Mouse (Mus musculus): ENCODE measurements around the gene Ldb3. TPM values are rescaled to one million over a fixed set of nuclear protein-coding genes. Genes with fewer than 3 reads are reported as not detected.

Gene Ldb3
- polyA plus RNA-seq, 1 experiment from 2014 or later: 6.0 TPM

GRCm38 (mm10) chr14:34512602-34513001 lies 75.9 kb downstream of the Ldb3 start:
- H3K4me3 ChIP-seq (ENCODE audit: low read depth, low read length): no peak overlapping the region
- no peak overlapping the region for H3K9ac ChIP-seq (ENCODE audit: low read depth, low read length)
- ATAC-seq (ENCODE audit: low read depth): no peak
- no peaks in the 10 kb centered on the region for H3K4me1 ChIP-seq (ENCODE audit: control insufficient read depth, low read depth, low read length)
- no peaks in the 10 kb centered on the region for H3K9me3 ChIP-seq (replicated peaks; ENCODE audit: control insufficient read depth, low read length)
- no peaks in the 10 kb centered on the region for H3K27me3 ChIP-seq (ENCODE audit: control insufficient read depth, insufficient read depth, low read depth, low read length)
- no peaks in the 10 kb centered on the region for H3K36me3 ChIP-seq (ENCODE audit: control insufficient read depth, insufficient read depth)
- no peak overlapping the region for H3K27ac ChIP-seq (ENCODE audit: low read length)
- WGBS (ENCODE audit: insufficient replicate concordance): 56% methylated on average over 4 of the region's 4 CpGs
- no peak overlapping the region for H3K4me2 ChIP-seq (ENCODE audit: low read depth, low read length)

DNA sequence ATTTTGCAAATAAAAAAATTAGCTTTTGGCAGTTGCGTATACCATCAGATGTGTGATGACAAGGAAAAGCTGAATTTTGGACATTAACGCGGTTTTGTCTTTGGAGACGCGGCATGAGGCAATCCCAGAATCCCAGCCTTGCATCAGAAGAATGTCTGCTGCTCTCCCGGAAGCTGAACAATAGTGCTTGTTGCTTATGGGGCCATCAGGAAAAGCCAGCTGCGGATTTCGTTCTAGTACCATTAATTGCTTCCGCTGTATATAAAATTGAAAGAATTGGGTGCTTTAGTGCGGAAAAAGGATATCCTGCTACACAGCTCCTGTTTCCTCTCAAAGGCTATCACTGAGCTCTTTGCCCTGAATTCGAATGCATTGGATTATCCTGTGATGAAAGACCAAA lies 76.6 kb downstream of the Ldb3 start:
- 24% methylated on average over 11 of the region's 11 CpGs for WGBS (ENCODE audit: insufficient replicate concordance)
- no peak overlapping the region for H3K4me3 ChIP-seq (ENCODE audit: low read depth, low read length)
- no peaks in the 10 kb centered on the region for H3K9me3 ChIP-seq (replicated peaks; ENCODE audit: control insufficient read depth, low read length)
- H3K9ac ChIP-seq (ENCODE audit: low read depth, low read length): no peak overlapping the region
- H3K4me2 ChIP-seq (ENCODE audit: low read depth, low read length): no peak overlapping the region
- no peaks in the 10 kb centered on the region for H3K36me3 ChIP-seq (ENCODE audit: control insufficient read depth, insufficient read depth)
- no peak for ATAC-seq (ENCODE audit: low read depth)
- no peaks in the 10 kb centered on the region for H3K4me1 ChIP-seq (ENCODE audit: control insufficient read depth, low read depth, low read length)
- no peaks in the 10 kb centered on the region for H3K27me3 ChIP-seq (ENCODE audit: control insufficient read depth, insufficient read depth, low read depth, low read length)
- H3K27ac ChIP-seq (ENCODE audit: low read length): no peak overlapping the region

- peaks cover 10% of the 10 kb centered on the region for H3K27me3 ChIP-seq (ENCODE audit: control insufficient read depth, insufficient read depth, low read depth, low read length)
- no peak for ATAC-seq (ENCODE audit: low read depth)
- no peaks in the 10 kb centered on the region for H3K4me1 ChIP-seq (ENCODE audit: control insufficient read depth, low read depth, low read length)
- 21% methylated on average over 7 of the region's 7 CpGs for WGBS (ENCODE audit: insufficient replicate concordance)
- no peaks in the 10 kb centered on the region for H3K9me3 ChIP-seq (replicated peaks; ENCODE audit: control insufficient read depth, low read length)
- H3K4me2 ChIP-seq (ENCODE audit: low read depth, low read length): no peak overlapping the region
- H3K36me3 ChIP-seq (ENCODE audit: control insufficient read depth, insufficient read depth): no peaks in the 10 kb centered on the region
- no peak overlapping the region for H3K27ac ChIP-seq (ENCODE audit: low read length)
- no peak overlapping the region for H3K9ac ChIP-seq (ENCODE audit: low read depth, low read length)
- no peak overlapping the region for H3K4me3 ChIP-seq (ENCODE audit: low read depth, low read length)
Measured at GRCm38 (mm10) chr14:34508842-34509439, 79.5 kb downstream of the Ldb3 start.

GRCm38 (mm10) chr14:34508187-34508840 lies 80.2 kb downstream of the Ldb3 start:
- no peak overlapping the region for H3K9ac ChIP-seq (ENCODE audit: low read depth, low read length)
- no peak overlapping the region for H3K4me2 ChIP-seq (ENCODE audit: low read depth, low read length)
- H3K36me3 ChIP-seq (ENCODE audit: control insufficient read depth, insufficient read depth): no peaks in the 10 kb centered on the region
- H3K4me1 ChIP-seq (ENCODE audit: control insufficient read depth, low read depth, low read length): no peaks in the 10 kb centered on the region
- peak; percentile 41; the same call in 1 of the 2 replicates for ATAC-seq (ENCODE audit: low read depth)
- no peak overlapping the region for H3K4me3 ChIP-seq (ENCODE audit: low read depth, low read length)
- WGBS (ENCODE audit: insufficient replicate concordance): 31% methylated on average over 4 of the region's 4 CpGs
- peaks cover 15% of the 10 kb centered on the region for H3K27me3 ChIP-seq (ENCODE audit: control insufficient read depth, insufficient read depth, low read depth, low read length)
- no peaks in the 10 kb centered on the region for H3K9me3 ChIP-seq (replicated peaks; ENCODE audit: control insufficient read depth, low read length)
- H3K27ac ChIP-seq (ENCODE audit: low read length): no peak overlapping the region

DNA sequence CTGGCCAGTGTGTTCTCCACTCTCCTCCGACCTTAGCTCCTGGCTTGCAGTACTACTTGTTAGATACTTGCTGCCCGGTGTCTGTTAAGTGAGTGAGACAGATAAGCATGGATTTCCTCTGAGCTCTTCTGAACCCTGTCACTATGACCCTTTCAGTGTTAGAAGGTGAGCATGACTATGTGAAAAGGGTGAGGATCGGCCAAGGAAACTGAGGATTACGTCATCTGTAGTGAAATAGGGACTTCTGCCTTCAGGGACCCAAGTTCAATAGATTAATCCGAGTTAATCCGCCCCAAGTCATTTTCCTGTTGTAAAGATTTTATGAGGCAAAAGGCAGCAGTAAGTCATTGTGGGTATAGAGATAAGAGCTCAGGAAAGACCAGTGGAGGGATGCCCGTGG lies 83.2 kb downstream of the Ldb3 start:
- peaks cover 42% of the 10 kb centered on the region for H3K27me3 ChIP-seq (ENCODE audit: control insufficient read depth, insufficient read depth, low read depth, low read length)
- no peaks in the 10 kb centered on the region for H3K9me3 ChIP-seq (replicated peaks; ENCODE audit: control insufficient read depth, low read length)
- H3K4me3 ChIP-seq (ENCODE audit: low read depth, low read length): no peak overlapping the region
- H3K9ac ChIP-seq (ENCODE audit: low read depth, low read length): no peak overlapping the region
- H3K4me1 ChIP-seq (ENCODE audit: control insufficient read depth, low read depth, low read length): no peaks in the 10 kb centered on the region
- H3K36me3 ChIP-seq (ENCODE audit: control insufficient read depth, insufficient read depth): no peaks in the 10 kb centered on the region
- ATAC-seq (ENCODE audit: low read depth): no peak
- H3K27ac ChIP-seq (ENCODE audit: low read length): no peak overlapping the region
- no peak overlapping the region for H3K4me2 ChIP-seq (ENCODE audit: low read depth, low read length)
- WGBS (ENCODE audit: insufficient replicate concordance): 20% methylated on average over 7 of the region's 7 CpGs

- peaks cover 44% of the 10 kb centered on the region for H3K27me3 ChIP-seq (ENCODE audit: control insufficient read depth, insufficient read depth, low read depth, low read length)
- no peak overlapping the region for H3K4me3 ChIP-seq (ENCODE audit: low read depth, low read length)
- H3K9ac ChIP-seq (ENCODE audit: low read depth, low read length): no peak overlapping the region
- no peaks in the 10 kb centered on the region for H3K36me3 ChIP-seq (ENCODE audit: control insufficient read depth, insufficient read depth)
- no peaks in the 10 kb centered on the region for H3K9me3 ChIP-seq (replicated peaks; ENCODE audit: control insufficient read depth, low read length)
- no peaks in the 10 kb centered on the region for H3K4me1 ChIP-seq (ENCODE audit: control insufficient read depth, low read depth, low read length)
- 61% methylated on average over 5 of the region's 5 CpGs for WGBS (ENCODE audit: insufficient replicate concordance)
- no peak overlapping the region for H3K27ac ChIP-seq (ENCODE audit: low read length)
- H3K4me2 ChIP-seq (ENCODE audit: low read depth, low read length): no peak overlapping the region
- ATAC-seq (ENCODE audit: low read depth): no peak
Measured at GRCm38 (mm10) chr14:34504377-34504776, 84.1 kb downstream of the Ldb3 start.

GRCm38 (mm10) chr14:34503759-34504158 lies 84.7 kb downstream of the Ldb3 start:
- WGBS (ENCODE audit: insufficient replicate concordance): 54% methylated on average over 6 of the region's 6 CpGs
- Histone ChIP-seq H3K4me2 (ENCODE audit: low read depth, low read length) (no peak overlapping the region), H3K9me3 (replicated peaks; ENCODE audit: control insufficient read depth, low read length) (no peaks in the 10 kb centered on the region), H3K4me1 (ENCODE audit: control insufficient read depth, low read depth, low read length) (no peaks in the 10 kb centered on the region), H3K27me3 (ENCODE audit: control insufficient read depth, insufficient read depth, low read depth, low read length) (peaks cover 44% of the 10 kb centered on the region), H3K4me3 (ENCODE audit: low read depth, low read length) (no peak overlapping the region), H3K36me3 (ENCODE audit: control insufficient read depth, insufficient read depth) (no peaks in the 10 kb centered on the region), H3K9ac (ENCODE audit: low read depth, low read length) (no peak overlapping the region), H3K27ac (ENCODE audit: low read length) (no peak overlapping the region)
- ATAC-seq (ENCODE audit: low read depth): no peak

DNA sequence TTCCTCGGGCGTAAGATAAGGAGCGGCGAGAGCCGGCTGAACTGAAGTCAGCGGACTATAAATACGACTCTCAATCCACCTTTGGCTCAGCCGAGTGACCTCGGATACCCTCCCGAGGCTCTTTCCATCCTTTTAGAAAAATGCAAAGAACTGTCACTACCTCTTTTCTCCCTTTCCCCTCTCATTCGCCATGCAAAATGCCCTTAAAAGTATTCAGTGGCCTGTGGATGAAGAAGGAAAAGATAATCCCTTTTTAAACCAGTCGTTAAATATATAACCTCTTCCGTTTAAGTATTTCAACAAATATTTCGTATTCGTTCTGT lies 85.2 kb downstream of the Ldb3 start, which contains the start of gene Bmpr1a:
TSS of gene Bmpr1a (minus strand) at position 17 of the 323 bp plus-strand sequence.
- Histone ChIP-seq H3K4me2 (ENCODE audit: low read depth, low read length) (peak within 1 kb of the TSS; percentile 75), H3K4me1 (ENCODE audit: control insufficient read depth, low read depth, low read length) (no peaks in the 10 kb centered on the region), H3K9me3 (replicated peaks; ENCODE audit: control insufficient read depth, low read length) (no peaks in the 10 kb centered on the region), H3K36me3 (ENCODE audit: control insufficient read depth, insufficient read depth) (no peaks in the 10 kb centered on the region), H3K27me3 (ENCODE audit: control insufficient read depth, insufficient read depth, low read depth, low read length) (peaks cover 44% of the 10 kb centered on the region), H3K4me3 (ENCODE audit: low read depth, low read length) (peak within 1 kb of the TSS; percentile 67), H3K9ac (ENCODE audit: low read depth, low read length) (peak within 1 kb of the TSS; percentile 67), H3K27ac (ENCODE audit: low read length) (peak within 1 kb of the TSS; percentile 80)
- no peak for ATAC-seq (ENCODE audit: low read depth)
- 11% methylated on average over 15 of the region's 15 CpGs for WGBS (ENCODE audit: insufficient replicate concordance)

- Histone ChIP-seq H3K9me3 (replicated peaks; ENCODE audit: control insufficient read depth, low read length) (no peaks in the 10 kb centered on the region), H3K4me3 (ENCODE audit: low read depth, low read length) (peak overlapping the region; percentile 67), H3K27ac (ENCODE audit: low read length) (peak overlapping the region; percentile 80), H3K36me3 (ENCODE audit: control insufficient read depth, insufficient read depth) (no peaks in the 10 kb centered on the region), H3K4me2 (ENCODE audit: low read depth, low read length) (peak overlapping the region; percentile 75), H3K9ac (ENCODE audit: low read depth, low read length) (peak overlapping the region; percentile 67), H3K27me3 (ENCODE audit: control insufficient read depth, insufficient read depth, low read depth, low read length) (peaks cover 44% of the 10 kb centered on the region), H3K4me1 (ENCODE audit: control insufficient read depth, low read depth, low read length) (no peaks in the 10 kb centered on the region)
- WGBS (ENCODE audit: insufficient replicate concordance): under 1% methylated on average over 85 of the region's 115 CpGs
- peak; percentile 90 for ATAC-seq (ENCODE audit: low read depth)
Measured at GRCm38 (mm10) chr14:34502475-34503324, 85.8 kb downstream of the Ldb3 start.

Data from liver, embryonic 16.5 days (tissue).